Mouse (Mus musculus) fat pad, adult 2 months (tissue): Measurements from ENCODE around the gene Phf24.
A peak's percentile ranks its signal among the peaks of the same experiment; 100 is the strongest.

Source experiments
- DNase-seq: peaks from one replicate; pipeline ENCODE4 v3.0.0-alpha.2; 2011; ENCODE audit warnings: low read depth, low spot score; ENCODE audit errors: extremely low read depth

Gene Phf24

DNA sequence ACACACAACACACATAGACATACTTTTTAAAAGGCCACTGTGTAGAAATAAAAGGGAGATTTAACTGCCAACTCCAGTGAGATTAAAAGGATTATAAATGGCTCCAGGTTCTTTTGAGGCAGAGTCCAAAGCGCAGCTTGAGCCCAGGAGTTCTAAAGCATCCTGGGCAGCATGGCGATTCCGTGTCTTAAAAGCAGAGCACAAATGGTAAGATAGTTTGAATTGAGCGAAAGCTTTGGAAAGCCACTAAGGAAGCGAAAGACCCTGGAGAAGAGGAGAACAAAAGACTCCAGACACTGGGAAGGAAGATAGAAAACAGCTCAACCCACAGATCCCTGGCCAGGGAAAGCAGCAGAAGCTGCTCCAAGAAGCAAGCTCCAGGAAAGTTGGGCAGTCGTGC, 11.5 kb upstream of the Phf24 start:
- no peak for DNase-seq

DNA sequence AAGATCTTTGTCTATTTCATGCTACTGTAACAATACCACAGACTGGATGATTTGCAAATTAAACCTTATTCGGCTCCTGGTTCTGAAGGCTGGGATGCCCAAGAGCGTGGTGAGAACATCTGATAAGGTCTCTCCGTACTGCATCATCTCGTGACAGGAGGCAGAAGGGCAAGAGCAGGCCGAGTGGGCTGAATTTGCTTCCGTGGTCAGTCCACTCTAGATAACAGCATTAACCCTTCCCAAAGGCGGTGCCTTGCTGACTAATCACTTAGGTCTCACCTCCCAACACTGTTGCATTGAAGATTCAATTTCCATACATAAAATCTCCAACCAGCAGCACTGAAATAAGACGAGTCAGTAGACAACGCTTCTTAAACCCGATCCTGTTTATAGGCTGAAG, 3.1 kb upstream of the Phf24 start:
- no peak for DNase-seq

GRCm38 (mm10) chr4:42915311-42915710, 1.1 kb upstream of the Phf24 start:
- no peak for DNase-seq

- DNase-seq: no peak
These were observed 494 bp upstream of the Phf24 start for GRCm38 (mm10) chr4:42915966-42916365.

DNA sequence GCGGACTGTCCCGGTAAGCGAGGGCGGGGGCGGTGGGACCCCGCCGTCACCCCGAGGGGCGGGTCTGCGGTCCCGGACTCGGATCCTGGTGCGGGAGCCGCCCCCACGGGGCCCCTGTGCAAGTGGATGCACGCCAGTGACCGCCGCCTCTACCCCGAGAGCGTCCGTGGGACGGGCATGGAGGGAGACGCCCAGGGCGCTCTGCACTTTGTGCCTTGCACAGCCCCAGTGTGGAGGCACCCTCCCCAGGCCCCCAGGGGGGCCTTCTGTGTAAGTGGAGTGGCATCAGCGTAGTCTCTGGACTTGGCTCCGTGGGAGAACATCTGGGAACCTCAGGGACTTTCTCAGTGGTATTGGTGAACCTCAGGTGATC, 928 bp downstream of the Phf24 start:
- no peak for DNase-seq

- DNase-seq: no peak
These were observed 4.3 kb downstream of the Phf24 start for GRCm38 (mm10) chr4:42920726-42921125.

GRCm38 (mm10) chr4:42921536-42921935, 5.1 kb downstream of the Phf24 start:
- DNase-seq: no peak

DNA sequence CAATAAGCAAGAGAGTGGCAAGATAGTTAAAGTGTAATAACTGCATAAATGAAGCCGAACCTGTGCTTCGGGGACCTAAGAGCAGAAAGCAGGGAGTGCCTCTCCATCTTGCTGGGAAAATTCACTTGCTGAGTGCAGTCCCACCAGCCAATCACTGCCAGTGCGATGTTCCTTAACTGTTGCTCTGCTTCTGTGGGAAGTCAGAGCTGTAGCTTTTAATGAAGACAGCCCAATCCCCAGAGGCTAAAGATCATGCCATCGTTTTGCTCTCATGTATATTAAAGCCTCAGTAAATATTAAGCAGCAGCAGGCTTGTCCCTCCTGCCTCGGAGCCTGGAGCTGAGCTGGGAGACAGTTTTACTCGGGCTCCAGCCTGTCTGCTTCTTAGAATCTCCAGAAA, 5.6 kb downstream of the Phf24 start:
- no peak for DNase-seq

DNA sequence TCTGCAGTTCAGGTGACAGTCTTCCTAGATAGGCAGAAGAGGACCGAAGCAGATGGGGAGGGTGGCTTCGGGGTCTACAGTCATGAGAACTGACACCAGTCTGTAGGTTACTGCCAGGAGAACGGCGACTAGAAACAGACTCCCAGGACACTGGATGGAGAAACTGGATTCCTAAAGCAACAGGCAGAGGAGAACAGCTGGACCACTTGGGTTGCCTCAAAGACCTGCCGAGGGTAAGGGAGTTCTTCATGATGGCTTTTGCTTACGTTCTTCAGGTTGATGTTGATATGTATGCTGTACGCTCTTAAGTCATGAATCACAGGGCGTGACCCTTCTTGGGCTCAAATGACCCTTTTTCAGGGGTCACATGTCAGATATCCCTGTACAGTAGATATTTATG, 6.0 kb downstream of the Phf24 start:
- no peak for DNase-seq

DNA sequence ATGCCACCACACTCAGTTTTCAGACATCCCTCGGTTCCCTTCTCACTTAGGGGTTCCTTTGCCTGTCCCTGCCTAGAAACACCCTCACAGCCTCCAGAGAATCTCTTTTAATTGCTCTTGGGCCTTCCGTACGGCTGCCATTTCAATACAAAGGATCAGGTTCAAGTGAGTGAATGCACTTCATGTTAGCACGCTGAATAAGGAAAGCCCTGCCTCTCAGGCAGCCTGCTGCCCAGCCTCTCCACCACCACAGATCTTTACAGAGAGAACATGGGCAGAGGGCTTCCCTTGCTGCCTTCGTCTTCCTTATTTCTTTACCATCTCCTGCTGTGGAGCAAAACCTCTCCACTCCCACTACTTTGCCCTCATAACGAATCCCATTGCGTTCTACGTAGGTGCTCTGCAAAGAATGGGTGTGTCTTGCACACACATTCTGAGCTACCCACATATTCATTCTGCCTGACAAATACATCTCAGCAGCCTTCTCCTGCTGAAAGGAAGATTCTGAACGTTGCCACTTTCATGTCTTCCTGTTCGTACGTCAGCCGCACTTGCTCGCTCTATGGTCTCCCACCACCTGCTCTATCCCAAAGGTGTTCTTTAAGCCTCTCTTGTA, 7.7 kb downstream of the Phf24 start:
- DNase-seq: no peak

GRCm38 (mm10) chr4:42928209-42928608, 11.7 kb downstream of the Phf24 start:
- no peak for DNase-seq

DNA sequence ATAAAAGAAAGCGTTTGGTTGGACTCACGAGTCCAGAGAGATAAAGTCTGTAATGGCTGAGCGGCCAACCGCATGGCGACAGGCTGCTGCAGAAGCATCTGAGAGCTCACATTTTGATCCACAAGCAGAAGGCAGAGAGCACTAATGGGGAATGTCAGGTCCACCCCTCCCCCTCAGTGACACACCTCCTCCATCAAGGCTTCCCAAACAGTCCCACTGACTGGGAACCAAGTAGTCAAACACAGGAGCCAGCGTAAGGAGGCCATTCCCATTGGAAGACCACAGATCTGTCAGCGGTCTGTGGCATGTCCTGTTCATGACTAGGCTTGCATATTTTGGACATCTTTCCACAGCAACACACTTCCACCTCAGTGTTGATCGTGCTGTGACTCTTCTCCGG, 12.5 kb downstream of the Phf24 start:
- no peak for DNase-seq

- no peak for DNase-seq
These were observed 15.9 kb downstream of the Phf24 start for GRCm38 (mm10) chr4:42932229-42932969.

DNA sequence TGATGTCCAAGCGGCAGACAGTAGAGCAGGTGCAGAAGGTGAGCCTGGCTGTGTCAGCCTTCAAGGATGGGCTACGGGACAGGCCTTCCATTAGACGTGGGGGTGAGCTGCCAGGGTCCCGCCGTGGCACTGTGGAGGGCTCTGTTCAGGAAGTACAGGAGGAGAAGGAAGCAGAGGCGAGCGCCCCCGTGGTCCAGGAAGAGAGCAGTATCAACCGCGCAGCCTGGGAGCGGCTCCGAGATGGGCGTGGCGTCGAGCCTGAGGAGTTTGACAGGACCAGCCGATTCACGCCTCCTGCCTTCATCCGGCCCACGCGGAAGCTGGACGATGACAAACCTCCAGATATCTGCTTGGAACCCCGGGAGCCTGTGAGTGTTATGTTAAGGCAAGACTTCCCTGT, 17.2 kb downstream of the Phf24 start:
- DNase-seq: peak; percentile 28

DNA sequence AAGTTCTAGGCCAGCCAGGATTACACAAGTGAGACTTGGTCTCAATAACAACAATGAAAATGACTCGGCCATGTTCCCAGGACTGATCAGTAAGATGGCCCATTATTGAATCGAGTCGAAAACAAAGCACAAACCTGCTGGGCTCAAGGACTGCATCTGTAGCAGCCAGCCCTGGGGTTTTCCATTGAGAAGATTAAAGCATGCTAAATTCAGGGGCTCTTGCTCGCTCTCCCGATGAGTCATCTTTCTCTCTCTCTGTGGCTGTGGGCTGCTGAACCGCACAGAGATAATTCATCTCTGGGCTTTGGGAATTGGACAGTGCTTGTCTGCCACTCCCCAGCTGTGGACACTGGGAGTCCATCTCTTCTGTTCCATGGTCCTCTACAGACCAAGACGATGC, 24.9 kb downstream of the Phf24 start:
- no peak for DNase-seq

DNA sequence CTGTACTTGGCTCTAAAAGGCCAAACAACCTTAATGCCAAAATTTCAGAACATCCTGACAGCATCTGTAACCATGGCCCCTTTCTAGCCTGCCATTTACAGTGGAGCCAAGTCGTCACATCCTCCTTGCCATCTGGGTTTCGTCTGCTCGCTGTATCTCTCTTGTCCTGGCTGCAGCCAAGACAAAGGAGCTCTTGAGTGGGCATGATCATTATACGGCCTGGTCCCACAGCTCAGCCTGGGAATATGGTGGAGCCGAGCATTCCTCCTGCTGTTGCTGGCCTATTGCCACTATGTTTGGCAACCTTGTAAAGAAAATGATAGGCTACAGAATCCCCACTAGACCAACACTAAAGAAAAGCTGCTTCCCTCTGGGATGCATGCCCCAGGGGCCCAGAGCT, 26.9 kb downstream of the Phf24 start:
- no peak for DNase-seq

- DNase-seq: no peak
These were observed 27.7 kb downstream of the Phf24 start for GRCm38 (mm10) chr4:42944185-42944584.

DNA sequence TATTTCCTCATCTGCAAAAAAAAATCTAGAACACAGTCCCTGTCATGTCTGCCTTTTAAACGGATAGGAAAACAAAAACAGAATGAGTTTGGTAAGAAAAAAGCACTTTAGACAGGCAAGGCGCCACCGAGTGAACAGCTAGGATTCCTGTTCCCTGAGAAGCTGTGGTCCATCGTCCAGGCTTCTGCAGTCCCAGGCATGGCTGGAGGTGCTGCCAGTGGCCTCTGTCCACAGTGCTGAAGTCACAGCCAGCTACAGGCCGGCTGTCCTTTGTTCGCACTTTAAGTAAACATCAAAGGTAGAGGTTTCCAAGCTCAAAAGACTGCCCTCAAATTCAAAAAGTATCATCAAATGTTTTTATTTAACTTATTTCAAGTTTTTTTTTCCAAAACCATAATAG, 28.6 kb downstream of the Phf24 start:
- no peak for DNase-seq

DNA sequence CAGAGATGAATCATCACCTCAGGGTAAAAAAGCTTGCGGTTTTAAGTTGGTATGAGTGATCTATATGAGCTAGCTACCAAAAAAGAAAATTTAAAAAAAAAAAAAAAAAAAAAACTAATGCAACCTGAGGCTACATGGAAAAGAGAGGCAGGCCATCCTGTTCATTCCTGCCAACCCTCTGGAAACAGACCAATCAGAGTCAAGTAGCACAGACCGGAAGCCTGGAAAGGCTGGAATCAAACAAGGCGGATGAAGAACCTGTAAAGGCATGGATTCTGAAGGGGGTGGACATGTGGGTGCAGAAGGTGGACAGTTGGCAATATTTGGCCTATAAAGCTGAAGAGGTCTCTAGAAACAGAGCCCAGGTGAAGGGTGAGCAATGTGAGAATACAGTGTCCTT, 29.0 kb downstream of the Phf24 start:
- DNase-seq: no peak

DNA sequence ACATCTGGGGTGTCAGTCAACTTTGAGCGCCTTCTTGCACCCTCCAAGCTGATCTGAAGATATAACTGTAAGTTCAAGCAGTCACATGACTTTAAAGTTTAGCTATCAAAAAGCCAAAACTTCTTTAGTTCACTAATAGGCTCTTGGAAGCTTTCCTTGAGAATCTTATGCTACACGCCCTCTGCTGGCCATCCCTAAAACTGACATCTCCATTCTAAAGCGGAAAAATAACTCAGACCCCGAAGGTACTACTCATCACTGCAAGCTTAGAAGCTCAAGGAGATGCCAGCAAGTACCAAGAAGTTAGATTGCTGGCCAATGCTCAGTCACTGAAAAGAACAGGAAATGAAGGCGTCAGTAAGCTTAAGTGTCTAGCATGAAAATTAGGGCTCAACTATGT, 29.5 kb downstream of the Phf24 start:
- DNase-seq: no peak

DNA sequence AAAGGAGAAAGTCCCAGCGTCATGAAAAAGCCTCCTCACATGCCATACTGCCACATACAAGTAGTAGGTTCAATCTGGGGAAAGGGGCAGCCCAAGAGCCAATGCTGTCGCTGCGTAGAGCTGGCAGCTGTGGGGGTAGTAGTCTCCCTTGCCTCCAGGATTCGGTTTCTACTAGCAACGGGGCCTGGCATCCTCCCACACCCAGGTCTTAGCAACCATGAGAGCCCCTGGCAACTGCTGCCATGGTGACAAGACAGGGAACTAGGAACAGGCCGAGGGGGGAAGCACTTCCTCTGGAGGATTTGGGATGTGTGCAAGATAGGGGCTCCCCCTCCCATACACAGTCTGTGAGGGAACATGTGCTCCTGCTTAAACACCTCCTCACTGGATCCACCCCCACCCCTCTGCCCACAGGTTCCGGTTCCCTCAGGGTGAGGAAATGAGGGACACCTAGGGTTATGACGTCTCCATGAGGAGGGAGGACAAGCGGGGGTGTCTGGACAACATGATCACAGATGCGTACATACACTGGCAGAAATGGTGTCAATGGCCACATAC, 30.4 kb downstream of the Phf24 start:
- no peak for DNase-seq

- DNase-seq: no peak
These were observed 32.1 kb downstream of the Phf24 start for GRCm38 (mm10) chr4:42948527-42948926.
